Mouse (Mus musculus) 416B (cell line): ENCODE measurements around the gene Zdhhc19.
A peak's percentile ranks its signal among the peaks of the same experiment; 100 is the strongest.

Experiments
- DNase-seq: peaks from one replicate; pipeline ENCODE4 v3.0.0; 2011; ENCODE audit warnings: low read depth

The Zdhhc19 gene

GRCm38 (mm10) chr16:32551346-32551747 is 55.3 kb downstream of the Zdhhc19 start:
- DNase-seq = peak; percentile 24

GRCm38 (mm10) chr16:32555588-32555987 is 59.5 kb downstream of the Zdhhc19 start:
- no peak for DNase-seq

GRCm38 (mm10) chr16:32559493-32559892 is 63.4 kb downstream of the Zdhhc19 start:
- no peak for DNase-seq

GRCm38 (mm10) chr16:32563056-32563793 is 67.2 kb downstream of the Zdhhc19 start:
- no peak for DNase-seq

- DNase-seq = no peak
Measured at GRCm38 (mm10) chr16:32567282-32567681, 71.2 kb downstream of the Zdhhc19 start.

GRCm38 (mm10) chr16:32568401-32568800 is 72.3 kb downstream of the Zdhhc19 start:
- no peak for DNase-seq

- no peak for DNase-seq
Measured at GRCm38 (mm10) chr16:32570042-32570441, 74.0 kb downstream of the Zdhhc19 start.

GRCm38 (mm10) chr16:32572528-32572927 is 76.5 kb downstream of the Zdhhc19 start:
- no peak for DNase-seq

GRCm38 (mm10) chr16:32586482-32586881 is 90.4 kb downstream of the Zdhhc19 start:
- no peak for DNase-seq

- no peak for DNase-seq
Measured at GRCm38 (mm10) chr16:32588568-32588967, 92.5 kb downstream of the Zdhhc19 start.

GRCm38 (mm10) chr16:32591521-32591920 is 95.5 kb downstream of the Zdhhc19 start:
- peak; percentile 73 for DNase-seq

GRCm38 (mm10) chr16:32593283-32593805 is 97.3 kb downstream of the Zdhhc19 start:
- DNase-seq = no peak

- DNase-seq = peak; percentile 89
Measured at GRCm38 (mm10) chr16:32593916-32594315, 97.9 kb downstream of the Zdhhc19 start.

GRCm38 (mm10) chr16:32594701-32595100 is 98.6 kb downstream of the Zdhhc19 start:
- peak; percentile 51 for DNase-seq

GRCm38 (mm10) chr16:32595142-32595855 is 99.2 kb downstream of the Zdhhc19 start:
- peak; percentile 35 for DNase-seq

GRCm38 (mm10) chr16:32597909-32598381 is 101.9 kb downstream of the Zdhhc19 start:
- peak; percentile 79 for DNase-seq

GRCm38 (mm10) chr16:32599151-32599550 is 103.1 kb downstream of the Zdhhc19 start:
- no peak for DNase-seq

GRCm38 (mm10) chr16:32602193-32602685 is 106.2 kb downstream of the Zdhhc19 start:
- DNase-seq = no peak

- DNase-seq = no peak
Measured at GRCm38 (mm10) chr16:32607562-32608343, 111.7 kb downstream of the Zdhhc19 start.

GRCm38 (mm10) chr16:32608344-32608711 is 112.3 kb downstream of the Zdhhc19 start:
- no peak for DNase-seq

GRCm38 (mm10) chr16:32608712-32609400 is 112.8 kb downstream of the Zdhhc19 start, which contains the start of gene Tfrc:
Tfrc (plus strand) TSS chr16:32608920.
- peak; percentile 99 for DNase-seq
